Mouse (Mus musculus): Measurements from ENCODE around the gene Olfr883.

The Olfr883 gene

GRCm38 (mm10) chr9:38025508-38025907, at the start of gene Olfr883:
Gene Olfr883, plus strand, starts transcription at chr9:38025808.
- DNase-seq = no peak

GRCm38 (mm10) chr9:37991525-37991924, 34.1 kb upstream of the Olfr883 start, which contains the start of gene Olfr881:
Gene Olfr881, plus strand, starts transcription at chr9:37991825.
- DNase-seq = no peak

GRCm38 (mm10) chr9:37998581-37999204, 26.9 kb upstream of the Olfr883 start:
- no peak for DNase-seq

- no peak for DNase-seq
Observed at GRCm38 (mm10) chr9:38000021-38000420, 25.6 kb upstream of the Olfr883 start.

- no peak for DNase-seq
Observed at GRCm38 (mm10) chr9:38046255-38046654, 20.6 kb downstream of the Olfr883 start, which contains the start of gene Olfr884. Gene Olfr884, plus strand, starts transcription at chr9:38046555.

GRCm38 (mm10) chr9:38061022-38061421, 35.4 kb downstream of the Olfr883 start, which contains the start of gene Olfr885:
Gene Olfr885, plus strand, starts transcription at chr9:38061322.
- no peak for DNase-seq
